Mouse (Mus musculus): ENCODE measurements at regions not wholly inside any gene's neighbourhood (a gene's known extent, or its start where the extent isn't known, plus 50 kb on each side); places are given as distances from the start of the nearest gene placed in this dataset.

- Histone ChIP-seq H3K4me1 (ENCODE audit: insufficient read depth, low read length) (no peaks in the 10 kb centered on the region), H3K4me2 (ENCODE audit: low read depth, low read length) (no peak overlapping the region), H3K27ac (no peak overlapping the region), H3K36me3 (ENCODE audit: insufficient read depth, low read length) (no peaks in the 10 kb centered on the region), H3K9me3 (ENCODE audit: low read length) (no peaks in the 10 kb centered on the region), H3K27me3 (ENCODE audit: insufficient read depth, low read length) (no peaks in the 10 kb centered on the region), H3K4me3 (ENCODE audit: low read length) (no peak overlapping the region), H3K9ac (replicated peaks; ENCODE audit: low read length) (no peak overlapping the region)
- DNase-seq (ENCODE audit: low spot score) (no peak), ATAC-seq (no peak)
- 95% methylated on average over 2 of the region's 2 CpGs for WGBS
- TF ChIP-seq CTCF (IDR thresholded peaks at IDR 0.05; ENCODE audit: low read depth) = no peak
These were observed 202.4 kb downstream of the 4930544G11Rik start for GRCm38 (mm10) chr6:66154831-66155230.

GRCm38 (mm10) chr6:66160805-66161204 lies 208.4 kb downstream of the 4930544G11Rik start:
- no peaks in the 10 kb centered on the region for H3K9me3 ChIP-seq (ENCODE audit: low read length)
- H3K27ac ChIP-seq = no peak overlapping the region
- no peak for DNase-seq (ENCODE audit: low spot score)
- no peak overlapping the region for H3K4me2 ChIP-seq (ENCODE audit: low read depth, low read length)
- WGBS = 31% methylated on average over 2 of the region's 2 CpGs
- no peak overlapping the region for H3K9ac ChIP-seq (replicated peaks; ENCODE audit: low read length)
- H3K4me3 ChIP-seq (ENCODE audit: low read length) = no peak overlapping the region
- ATAC-seq = no peak
- no peaks in the 10 kb centered on the region for H3K27me3 ChIP-seq (ENCODE audit: insufficient read depth, low read length)
- no peaks in the 10 kb centered on the region for H3K4me1 ChIP-seq (ENCODE audit: insufficient read depth, low read length)
- no peaks in the 10 kb centered on the region for H3K36me3 ChIP-seq (ENCODE audit: insufficient read depth, low read length)
- TF ChIP-seq CTCF (IDR thresholded peaks at IDR 0.05; ENCODE audit: low read depth) = no peak

- DNase-seq (ENCODE audit: low spot score) = no peak
These were observed 216.5 kb downstream of the 4930544G11Rik start for GRCm38 (mm10) chr6:66168913-66169312.

GRCm38 (mm10) chr6:66197990-66198389 lies 245.6 kb downstream of the 4930544G11Rik start:
- peak; percentile 68 for ATAC-seq
- Histone ChIP-seq H3K9me3 (ENCODE audit: low read length) (no peaks in the 10 kb centered on the region), H3K9ac (replicated peaks; ENCODE audit: low read length) (no peak overlapping the region), H3K36me3 (ENCODE audit: insufficient read depth, low read length) (no peaks in the 10 kb centered on the region), H3K4me1 (ENCODE audit: insufficient read depth, low read length) (no peaks in the 10 kb centered on the region), H3K27ac (no peak overlapping the region), H3K27me3 (ENCODE audit: insufficient read depth, low read length) (no peaks in the 10 kb centered on the region), H3K4me3 (ENCODE audit: low read length) (no peak overlapping the region), H3K4me2 (ENCODE audit: low read depth, low read length) (no peak overlapping the region)
- peak; percentile 24 for DNase-seq (ENCODE audit: low spot score)
- no peak for TF ChIP-seq CTCF (IDR thresholded peaks at IDR 0.05; ENCODE audit: low read depth)
- WGBS = 80% methylated on average over 1 of the region's 1 CpGs

More at GRCm38 (mm10) chr6:66168913-66169312, 216.5 kb downstream of the 4930544G11Rik start:
- H3K27me3 ChIP-seq (ENCODE audit: insufficient read depth, low read length) = no peaks in the 10 kb centered on the region
- no peaks in the 10 kb centered on the region for H3K9me3 ChIP-seq (ENCODE audit: low read length)
- no peak for ATAC-seq
- H3K36me3 ChIP-seq (ENCODE audit: insufficient read depth, low read length) = no peaks in the 10 kb centered on the region
- WGBS = 67% methylated on average over 3 of the region's 3 CpGs
- H3K9ac ChIP-seq (replicated peaks; ENCODE audit: low read length) = no peak overlapping the region
- TF ChIP-seq CTCF (IDR thresholded peaks at IDR 0.05; ENCODE audit: low read depth) = no peak
- H3K4me2 ChIP-seq (ENCODE audit: low read depth, low read length) = no peak overlapping the region
- H3K27ac ChIP-seq = no peak overlapping the region
- H3K4me3 ChIP-seq (ENCODE audit: low read length) = no peak overlapping the region
- H3K4me1 ChIP-seq (ENCODE audit: insufficient read depth, low read length) = no peaks in the 10 kb centered on the region

- Histone ChIP-seq H3K9me3 (ENCODE audit: low read length) (no peaks in the 10 kb centered on the region), H3K27me3 (ENCODE audit: insufficient read depth, low read length) (no peaks in the 10 kb centered on the region), H3K36me3 (ENCODE audit: insufficient read depth, low read length) (no peaks in the 10 kb centered on the region), H3K4me2 (ENCODE audit: low read depth, low read length) (no peak overlapping the region), H3K9ac (replicated peaks; ENCODE audit: low read length) (no peak overlapping the region), H3K4me1 (ENCODE audit: insufficient read depth, low read length) (no peaks in the 10 kb centered on the region), H3K27ac (no peak overlapping the region), H3K4me3 (ENCODE audit: low read length) (no peak overlapping the region)
- no peak for TF ChIP-seq CTCF (IDR thresholded peaks at IDR 0.05; ENCODE audit: low read depth)
- 66% methylated on average over 6 of the region's 6 CpGs for WGBS
- ATAC-seq (no peak), DNase-seq (ENCODE audit: low spot score) (no peak)
These were observed 247.9 kb downstream of the 4930544G11Rik start for GRCm38 (mm10) chr6:66200136-66200790.

- Histone ChIP-seq H3K9ac (replicated peaks; ENCODE audit: low read length) (no peak overlapping the region), H3K27ac (no peak overlapping the region), H3K4me1 (ENCODE audit: insufficient read depth, low read length) (no peaks in the 10 kb centered on the region), H3K4me3 (ENCODE audit: low read length) (no peak overlapping the region), H3K9me3 (ENCODE audit: low read length) (no peaks in the 10 kb centered on the region), H3K4me2 (ENCODE audit: low read depth, low read length) (no peak overlapping the region), H3K36me3 (ENCODE audit: insufficient read depth, low read length) (no peaks in the 10 kb centered on the region), H3K27me3 (ENCODE audit: insufficient read depth, low read length) (no peaks in the 10 kb centered on the region)
- WGBS = 86% methylated on average over 5 of the region's 5 CpGs
- no peak for DNase-seq (ENCODE audit: low spot score)
- TF ChIP-seq CTCF (IDR thresholded peaks at IDR 0.05; ENCODE audit: low read depth) = no peak
- ATAC-seq = no peak
These were observed 254.0 kb downstream of the 4930544G11Rik start for GRCm38 (mm10) chr6:66206197-66206925.

- Histone ChIP-seq H3K4me2 (ENCODE audit: low read depth, low read length) (no peak overlapping the region), H3K27me3 (ENCODE audit: insufficient read depth, low read length) (no peaks in the 10 kb centered on the region), H3K4me3 (ENCODE audit: low read length) (no peak overlapping the region), H3K36me3 (ENCODE audit: insufficient read depth, low read length) (no peaks in the 10 kb centered on the region), H3K9ac (replicated peaks; ENCODE audit: low read length) (no peak overlapping the region), H3K4me1 (ENCODE audit: insufficient read depth, low read length) (no peaks in the 10 kb centered on the region), H3K27ac (no peak overlapping the region), H3K9me3 (ENCODE audit: low read length) (no peaks in the 10 kb centered on the region)
- no peak for TF ChIP-seq CTCF (IDR thresholded peaks at IDR 0.05; ENCODE audit: low read depth)
- ATAC-seq (no peak), DNase-seq (ENCODE audit: low spot score) (no peak)
- WGBS = 17% methylated on average over 2 of the region's 2 CpGs
These were observed 265.1 kb downstream of the 4930544G11Rik start for GRCm38 (mm10) chr6:66217543-66217942.
